Mouse (Mus musculus) right cerebral cortex, postnatal 36 days (tissue): ENCODE results near the gene Gdpgp1.

ENCODE experiments used
- DNase-seq, 2 experiments: peaks; one replicate each; pipeline ENCODE4 v3.0.0; 2022; ENCODE audit warnings: low spot score in 2 of 2, mixed read lengths in 1 of 2

The Gdpgp1 gene

GRCm38 (mm10) chr7:80199851-80200587 lies 32.6 kb upstream of the Gdpgp1 start:
- DNase-seq = no peak

- no peak for DNase-seq
Measured at GRCm38 (mm10) chr7:80200588-80200945, 32.1 kb upstream of the Gdpgp1 start.

- DNase-seq = no peak
Measured at GRCm38 (mm10) chr7:80200963-80201539, 31.6 kb upstream of the Gdpgp1 start.

- no peak for DNase-seq
Measured at GRCm38 (mm10) chr7:80201888-80202540, 30.7 kb upstream of the Gdpgp1 start.

GRCm38 (mm10) chr7:80202961-80203360 lies 29.7 kb upstream of the Gdpgp1 start:
- no peak for DNase-seq

GRCm38 (mm10) chr7:80203638-80204096 lies 29.0 kb upstream of the Gdpgp1 start:
- DNase-seq = no peak

- DNase-seq = no peak
Measured at GRCm38 (mm10) chr7:80204362-80204761, 28.3 kb upstream of the Gdpgp1 start.

GRCm38 (mm10) chr7:80204961-80205360 lies 27.7 kb upstream of the Gdpgp1 start:
- DNase-seq = no peak

GRCm38 (mm10) chr7:80205705-80206589 lies 26.7 kb upstream of the Gdpgp1 start:
- DNase-seq = no peak

GRCm38 (mm10) chr7:80207314-80207731 lies 25.3 kb upstream of the Gdpgp1 start:
- DNase-seq = no peak

- no peak for DNase-seq
Measured at GRCm38 (mm10) chr7:80208026-80208642, 24.5 kb upstream of the Gdpgp1 start.

GRCm38 (mm10) chr7:80208738-80209430 lies 23.8 kb upstream of the Gdpgp1 start:
- DNase-seq = no peak

GRCm38 (mm10) chr7:80209669-80210068 lies 23.0 kb upstream of the Gdpgp1 start:
- DNase-seq = no peak

- DNase-seq = no peak
Measured at GRCm38 (mm10) chr7:80210982-80211381, 21.7 kb upstream of the Gdpgp1 start.

- no peak for DNase-seq
Measured at GRCm38 (mm10) chr7:80213604-80214003, 19.1 kb upstream of the Gdpgp1 start.

GRCm38 (mm10) chr7:80214459-80214858 lies 18.2 kb upstream of the Gdpgp1 start:
- DNase-seq = no peak

GRCm38 (mm10) chr7:80215398-80215797 lies 17.3 kb upstream of the Gdpgp1 start:
- DNase-seq = peak; percentile 52 to 57

GRCm38 (mm10) chr7:80216566-80216965 lies 16.1 kb upstream of the Gdpgp1 start:
- peak in 1 of 2 experiments; percentile 33 for DNase-seq

- DNase-seq = no peak
Measured at GRCm38 (mm10) chr7:80218666-80219065, 14.0 kb upstream of the Gdpgp1 start.

- DNase-seq = no peak
Measured at GRCm38 (mm10) chr7:80220237-80220797, 12.3 kb upstream of the Gdpgp1 start.
